Mouse (Mus musculus) WW6 (cell line): Measurements from ENCODE around the gene Krtap17-1.

Experiments
- DNase-seq: peaks from one replicate; pipeline ENCODE4 v3.0.0-alpha.2; 2013; ENCODE audit warnings: low read depth, low spot score

Krtap17-1 gene

GRCm38 (mm10) chr11:99993620-99994383, at the start of gene Krtap17-1:
TSS of gene Krtap17-1 (minus strand) at chr11:99993994.
- DNase-seq, result no peak

GRCm38 (mm10) chr11:100041454-100041853, 47.7 kb upstream of the Krtap17-1 start, which contains the start of gene Krt34:
TSS of gene Krt34 (minus strand) at chr11:100041554.
- no peak for DNase-seq

GRCm38 (mm10) chr11:100029768-100030167, 36.0 kb upstream of the Krtap17-1 start, which contains the start of gene Krt33b:
TSS of gene Krt33b (minus strand) at chr11:100029868.
- DNase-seq, result no peak

DNA sequence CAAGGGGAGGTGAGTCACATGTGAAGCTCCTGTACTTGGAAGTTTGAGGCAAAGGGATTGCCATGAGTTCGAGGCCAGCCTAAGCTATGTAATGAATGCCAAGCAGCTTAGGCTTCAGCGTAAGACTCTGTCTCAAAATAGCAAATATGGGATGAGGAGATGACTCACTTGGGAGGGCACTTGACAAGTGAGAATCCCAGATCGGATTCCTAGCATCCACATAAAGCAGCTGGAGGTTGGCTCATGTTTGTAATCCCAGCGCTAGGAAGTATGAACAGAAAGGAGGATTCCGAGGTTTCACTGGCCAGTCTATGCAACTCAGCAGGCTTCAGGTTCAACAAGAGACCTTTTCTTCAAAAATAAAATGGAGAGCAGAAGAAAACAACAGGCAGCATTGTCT, 27.6 kb upstream of the Krtap17-1 start:
- no peak for DNase-seq

GRCm38 (mm10) chr11:100019466-100019865, 25.7 kb upstream of the Krtap17-1 start:
- no peak for DNase-seq

DNA sequence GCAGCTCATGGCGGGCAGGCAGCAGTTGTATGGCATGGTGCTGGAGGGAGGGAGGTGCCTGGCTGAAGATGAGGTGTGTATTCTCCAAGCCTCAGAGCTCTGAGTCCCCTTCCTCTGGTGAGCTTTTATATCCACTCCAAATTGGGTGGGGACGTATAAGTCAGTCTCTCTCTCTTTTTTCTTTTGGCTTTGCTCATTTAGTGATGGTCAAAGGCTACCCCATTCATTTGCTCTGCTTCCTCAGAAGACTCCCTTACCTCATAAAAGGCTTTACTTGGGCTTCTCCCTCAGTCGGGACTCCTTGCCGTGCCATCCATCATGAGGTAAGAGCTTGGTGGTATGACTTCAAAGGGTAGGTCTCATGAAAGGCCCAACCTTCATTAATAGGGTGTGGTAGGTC, 22.3 kb upstream of the Krtap17-1 start, which contains the start of gene Krt33a:
Gene Krt33a, minus strand, starts transcription at position 101 of the 400 bp plus-strand sequence.
- DNase-seq, result no peak

DNA sequence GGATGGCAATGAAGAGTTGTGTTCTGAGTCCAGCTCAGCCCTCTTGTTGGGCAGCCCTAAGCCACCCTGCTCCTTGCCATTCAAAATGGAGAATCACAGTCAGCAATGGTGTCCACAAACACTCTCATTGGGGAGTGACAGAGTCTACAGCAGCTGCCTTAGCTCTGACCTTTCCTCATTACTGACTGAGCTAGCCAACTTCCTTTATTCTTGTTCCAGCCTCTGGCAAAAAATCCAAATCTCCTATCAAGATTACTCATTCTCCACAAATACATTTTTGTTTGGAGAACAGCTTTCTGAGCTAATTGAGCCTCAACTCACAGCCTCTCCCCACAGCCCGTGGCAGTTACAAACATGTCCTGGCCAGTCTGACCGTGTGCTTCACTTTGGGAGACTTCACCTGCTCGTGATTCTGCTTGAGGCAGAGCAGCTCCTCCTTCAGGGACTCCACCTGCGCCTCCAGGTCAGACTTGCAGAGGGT, 19.9 kb upstream of the Krtap17-1 start:
- no peak for DNase-seq

- no peak for DNase-seq
Observed at GRCm38 (mm10) chr11:100010682-100011081, 16.9 kb upstream of the Krtap17-1 start.

- no peak for DNase-seq
Observed at GRCm38 (mm10) chr11:100008336-100008735, 14.5 kb upstream of the Krtap17-1 start.

DNA sequence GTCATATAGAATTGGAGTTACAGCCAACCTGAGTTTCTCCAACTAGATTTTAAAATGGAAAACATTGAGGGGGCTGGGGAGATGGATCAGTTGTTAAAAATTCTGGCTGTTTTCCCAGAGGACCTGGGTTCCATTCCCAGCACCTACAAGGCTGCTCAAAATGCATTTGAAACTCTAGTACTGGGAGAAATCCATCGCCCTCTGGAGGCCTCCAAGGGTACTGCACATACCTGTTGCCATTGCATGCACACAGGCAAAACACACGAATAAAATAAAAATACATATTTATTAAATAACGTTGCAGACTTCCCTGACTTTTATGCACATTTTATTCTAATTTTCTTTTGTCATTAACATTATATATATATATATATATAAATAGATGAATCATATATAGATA, 12.8 kb upstream of the Krtap17-1 start:
- DNase-seq, result no peak

- DNase-seq, result no peak
Observed at GRCm38 (mm10) chr11:100005905-100006304, 12.1 kb upstream of the Krtap17-1 start.

DNA sequence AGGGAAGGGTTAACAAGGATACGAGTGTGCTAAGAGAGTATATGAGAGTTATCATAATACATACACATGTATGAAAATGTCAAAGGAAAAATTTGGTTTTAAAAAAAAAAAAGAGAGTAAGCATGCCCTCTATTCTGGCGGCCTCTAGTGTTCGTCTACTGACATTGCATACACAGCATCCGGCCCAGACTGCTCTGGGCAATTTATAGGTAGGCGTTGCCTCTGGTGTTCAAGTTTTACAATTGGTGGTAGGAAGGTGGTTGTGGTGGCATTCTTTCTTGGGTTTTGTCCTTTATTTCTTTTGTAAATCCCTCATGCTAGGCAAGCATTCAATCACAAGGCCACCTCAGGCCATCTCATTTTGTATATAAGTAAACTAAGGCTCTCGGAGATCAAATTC, 11.1 kb upstream of the Krtap17-1 start:
- peak; percentile 43 for DNase-seq

GRCm38 (mm10) chr11:99999091-99999490, 5.3 kb upstream of the Krtap17-1 start:
- DNase-seq, result no peak

GRCm38 (mm10) chr11:99994384-99994661, 529 bp upstream of the Krtap17-1 start:
- DNase-seq, result no peak

- DNase-seq, result no peak
Observed at GRCm38 (mm10) chr11:99990571-99990970, 3.2 kb downstream of the Krtap17-1 start.

GRCm38 (mm10) chr11:99989881-99990405, 3.9 kb downstream of the Krtap17-1 start:
- DNase-seq, result no peak

GRCm38 (mm10) chr11:99988530-99988929, 5.3 kb downstream of the Krtap17-1 start:
- no peak for DNase-seq

DNA sequence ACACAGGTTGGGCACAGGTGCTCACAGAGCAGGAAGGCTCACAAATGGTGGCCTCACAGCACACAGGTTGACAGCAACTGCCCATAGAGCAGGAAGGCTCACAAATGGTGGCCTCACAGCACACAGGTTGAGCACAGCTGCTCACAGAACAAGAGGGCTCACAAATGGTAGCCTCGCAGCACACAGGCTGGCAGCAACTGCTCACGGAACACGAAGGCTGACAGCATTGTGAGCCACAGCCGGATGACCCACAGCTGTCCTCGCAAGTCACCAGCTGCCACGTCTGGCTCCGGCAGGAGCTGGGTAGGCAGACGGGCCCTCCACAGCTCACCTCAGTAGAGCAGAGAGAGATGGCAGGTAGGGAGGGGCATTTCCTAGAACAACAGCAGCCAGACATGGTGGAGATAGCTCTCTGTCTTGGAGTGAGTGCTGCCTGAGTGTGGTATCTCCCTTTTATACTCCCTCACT, 7.6 kb downstream of the Krtap17-1 start, which contains the start of gene Krtap16-1:
Gene Krtap16-1, minus strand, starts transcription at position 418 of the 468 bp plus-strand sequence.
- no peak for DNase-seq

- DNase-seq, result no peak
Observed at GRCm38 (mm10) chr11:99985291-99986092, 8.3 kb downstream of the Krtap17-1 start.

DNA sequence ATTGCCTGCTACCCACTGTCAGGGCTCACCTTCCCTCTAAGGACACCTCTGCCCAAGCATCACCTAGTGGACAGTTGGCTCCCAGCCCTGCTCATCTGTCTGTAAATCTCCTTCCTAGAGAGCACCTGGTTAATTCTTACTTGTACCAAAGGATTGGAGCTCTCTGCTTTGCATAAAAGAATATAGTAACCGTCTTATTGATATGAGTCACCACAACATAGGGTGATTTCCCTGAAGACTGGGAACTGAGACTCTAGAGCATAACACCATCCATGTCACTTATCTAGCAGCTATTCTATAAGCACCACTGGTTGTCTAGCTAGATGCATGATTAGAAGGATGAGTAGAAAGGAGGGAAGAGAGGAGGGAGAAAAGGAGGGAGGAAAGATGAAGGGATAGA, 10.4 kb downstream of the Krtap17-1 start:
- DNase-seq, result no peak

- no peak for DNase-seq
Observed at GRCm38 (mm10) chr11:99982731-99983130, 11.1 kb downstream of the Krtap17-1 start.

DNA sequence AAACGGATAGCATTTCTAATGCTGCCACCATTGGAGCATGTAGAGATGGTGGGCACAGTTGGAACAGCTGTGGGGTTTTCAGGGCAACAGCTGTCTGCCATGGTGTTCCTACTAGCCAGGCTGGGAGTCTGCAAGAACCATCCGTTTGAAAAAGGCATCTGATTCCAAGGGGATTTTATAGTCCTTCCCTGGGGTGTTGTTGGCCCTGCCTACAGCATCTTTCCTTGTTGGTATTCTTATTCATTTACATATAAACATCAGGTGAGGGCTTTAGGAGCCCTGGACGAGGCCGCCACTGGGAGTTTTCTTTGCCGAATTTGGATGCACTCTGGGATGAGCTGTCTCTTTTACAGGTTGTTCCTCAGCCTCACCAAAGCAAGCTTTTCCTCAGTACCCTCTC, 14.8 kb downstream of the Krtap17-1 start, which contains the start of gene Krtap29-1:
Gene Krtap29-1, minus strand, starts transcription at position 101 of the 400 bp plus-strand sequence.
- DNase-seq, result no peak
